Mouse (Mus musculus): Measurements from ENCODE around the gene Zfp655. TPM values are rescaled to one million over a fixed set of nuclear protein-coding genes. Genes with fewer than 3 reads are reported as not detected.

The Zfp655 gene
- polyA plus RNA-seq (2015; fragmentation: Illumina TruSeq; extraction: RNeasy Lipid Tissue Mini Kit (QIAGEN cat#74804); ENCODE audit: insufficient read depth, low replicate concordance): 43.5 TPM

DNA sequence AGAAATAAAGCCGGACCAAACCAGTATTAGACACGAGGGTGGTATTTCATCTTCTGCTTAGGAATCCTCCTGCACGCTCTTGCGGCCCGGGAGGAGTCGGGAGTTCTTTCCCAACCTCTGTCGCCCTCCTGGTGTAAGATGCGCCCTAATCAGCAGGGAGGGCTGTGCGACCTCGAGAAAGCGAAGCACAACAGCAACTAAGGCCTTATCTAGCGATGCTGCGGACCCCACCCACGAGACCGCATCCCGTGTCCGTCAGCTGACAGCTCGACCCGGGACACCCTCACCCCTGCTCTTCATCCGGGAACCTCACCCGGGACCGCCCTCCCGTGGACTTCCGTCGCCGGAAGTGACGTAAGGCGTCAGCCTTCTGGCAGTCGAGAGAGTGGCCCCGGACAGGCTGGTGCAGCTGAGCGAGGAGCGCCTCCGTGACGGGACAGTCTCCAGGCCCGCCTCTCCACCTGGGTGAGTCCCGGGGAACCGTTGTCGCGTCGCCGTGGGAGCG is at the start of gene Zfp655:
Gene Zfp655 (plus strand): TSS at position 349 of the 505 bp plus-strand sequence.

DNA sequence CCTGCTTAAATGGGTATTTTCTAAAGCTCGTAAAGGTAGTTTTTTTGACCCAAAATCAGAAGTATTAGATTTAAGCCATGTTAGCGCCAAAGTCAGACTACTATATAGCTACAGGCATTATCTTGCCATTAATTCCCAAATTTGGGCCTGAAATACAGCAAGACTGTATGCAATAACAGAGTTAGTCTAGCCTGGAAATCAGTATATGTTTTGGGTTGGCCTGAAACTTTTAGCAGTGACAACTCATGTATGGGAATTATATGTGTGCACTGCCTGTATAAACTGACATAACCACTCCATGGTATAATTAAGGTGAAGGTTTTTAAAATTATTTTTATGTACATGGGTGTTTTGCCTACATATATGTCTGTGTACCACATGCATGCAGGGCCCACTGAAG is 39.6 kb upstream of the Zfp655 start, which contains the start of gene Atp5j2:
Gene Atp5j2 (minus strand): TSS at position 101 of the 400 bp plus-strand sequence.

DNA sequence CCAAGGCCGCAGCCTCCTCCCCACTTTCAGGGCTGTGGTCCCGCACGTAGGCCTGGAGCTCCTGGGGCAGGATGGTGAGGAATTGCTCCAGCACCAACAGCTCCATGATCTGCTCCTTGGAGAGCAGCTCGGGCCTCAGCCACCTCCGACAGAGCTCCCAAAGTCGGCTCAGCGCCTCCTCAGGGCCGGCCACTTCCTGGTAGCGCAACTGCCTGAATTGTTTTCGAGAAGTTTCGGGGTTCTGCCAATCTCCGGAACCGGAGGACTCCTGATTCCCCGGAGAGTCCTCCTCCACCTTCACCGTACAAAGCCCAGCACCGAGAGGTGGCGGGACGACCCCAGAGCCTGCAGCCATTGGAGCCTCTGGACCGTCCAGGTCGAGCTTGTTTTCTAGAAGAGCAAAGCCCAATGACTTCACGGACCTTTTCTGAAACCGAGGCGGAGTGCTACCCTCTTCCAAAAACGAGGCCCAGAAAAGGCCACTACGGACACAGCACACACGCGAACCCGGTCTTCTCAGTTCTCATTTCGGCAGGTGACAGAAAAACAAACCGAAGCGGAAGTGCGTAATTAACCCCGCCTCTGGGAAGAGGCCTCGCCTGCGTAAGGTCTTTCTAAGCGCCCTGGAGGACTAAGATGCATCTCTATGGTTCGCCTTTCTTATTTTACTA is 30.1 kb upstream of the Zfp655 start, which contains the start of gene Zkscan14:
Gene Zkscan14 (minus strand): TSS at position 548 of the 671 bp plus-strand sequence.

DNA sequence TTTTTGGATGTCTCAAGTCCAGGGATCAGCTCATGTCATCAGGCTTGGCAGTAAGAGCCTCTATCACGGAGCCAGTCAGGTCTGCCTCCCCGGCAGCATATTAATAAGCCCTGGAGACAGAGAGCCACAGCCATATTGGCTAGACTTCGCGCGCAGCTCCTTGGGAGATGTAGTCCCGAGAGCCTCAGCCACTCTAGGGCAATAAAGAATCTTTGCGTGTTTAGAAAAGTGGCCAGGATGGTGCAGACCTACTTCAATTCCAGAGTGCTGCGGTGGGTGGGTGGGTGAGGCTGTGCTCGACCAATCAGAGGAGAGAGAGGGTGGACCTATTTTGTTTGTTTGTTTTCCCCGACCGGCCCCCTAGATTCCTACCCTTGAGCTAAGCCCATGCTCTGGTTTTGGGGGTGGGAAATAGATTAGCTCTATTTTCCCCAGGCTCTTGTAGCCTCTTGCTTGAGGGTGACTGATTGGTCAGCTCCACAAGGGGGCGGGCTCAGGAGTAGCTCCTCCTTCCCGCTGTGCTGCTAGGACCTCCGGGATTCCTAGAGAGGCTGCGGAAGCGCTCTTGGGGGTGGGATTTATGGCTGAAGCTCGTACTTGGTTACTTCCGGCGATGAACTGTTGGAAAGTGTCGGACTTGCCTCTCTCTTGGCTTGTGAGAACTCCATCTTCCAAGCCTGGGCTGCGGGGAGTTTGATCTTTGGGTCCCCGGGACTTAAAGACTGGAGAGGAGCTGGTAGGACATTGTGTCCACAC is 27.4 kb upstream of the Zfp655 start, which contains the start of gene Zkscan5:
Gene Zkscan5 (plus strand): TSS at position 627 of the 756 bp plus-strand sequence.

DNA sequence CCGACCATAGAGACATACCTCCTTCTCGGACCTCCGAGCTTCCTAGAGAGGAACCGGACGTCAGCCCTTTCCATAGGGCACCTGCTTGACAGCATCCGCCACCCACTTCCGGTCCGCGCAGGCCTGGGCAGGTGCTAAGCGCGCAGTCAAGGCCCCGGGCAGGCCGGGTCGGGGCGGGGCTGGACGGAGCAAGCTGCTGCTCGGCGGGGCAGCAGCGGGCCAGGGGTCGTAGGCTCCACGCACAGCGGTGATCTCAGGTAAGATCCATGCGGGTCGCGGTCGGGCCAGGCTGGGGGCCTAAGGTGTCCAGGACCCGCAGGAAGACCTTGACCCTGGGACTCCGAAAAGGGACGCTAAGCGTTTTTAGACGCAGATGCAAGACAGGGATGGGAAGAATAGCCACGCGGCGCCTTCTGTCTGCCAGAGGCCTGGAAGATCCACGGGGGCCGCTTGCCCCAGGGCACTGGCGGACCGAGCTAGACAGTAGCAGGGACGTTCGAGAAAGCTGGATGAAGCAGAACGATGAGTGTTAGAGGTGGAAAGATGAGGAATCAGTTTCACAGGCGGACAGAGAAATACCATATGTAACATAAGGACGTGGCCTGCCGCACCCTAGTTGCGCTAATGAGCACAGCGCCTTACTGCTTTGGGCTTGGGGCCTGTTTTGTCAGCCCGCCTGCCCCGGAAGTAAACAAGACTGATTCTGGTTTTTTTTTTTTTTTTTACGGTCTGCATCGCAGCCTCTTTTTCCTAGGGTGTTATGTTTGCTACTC is 49.0 kb downstream of the Zfp655 start, which contains the start of gene Zscan25:
Gene Zscan25 (plus strand): TSS at position 130 of the 773 bp plus-strand sequence.

Other genes with a start within 250 kb of the Zfp655 start
- not detected for gene Gm4871, start 199.0 kb upstream of the Zfp655 start, polyA plus RNA-seq (2015; fragmentation: Illumina TruSeq; extraction: RNeasy Lipid Tissue Mini Kit (QIAGEN cat#74804); ENCODE audit: insufficient read depth, low replicate concordance)
- not detected for gene 1700018F24Rik, start 188.7 kb upstream of the Zfp655 start, polyA plus RNA-seq (2015; fragmentation: Illumina TruSeq; extraction: RNeasy Lipid Tissue Mini Kit (QIAGEN cat#74804); ENCODE audit: insufficient read depth, low replicate concordance)
- gene Arpc1a, start 147.9 kb upstream of the Zfp655 start, polyA plus RNA-seq (2015; fragmentation: Illumina TruSeq; extraction: RNeasy Lipid Tissue Mini Kit (QIAGEN cat#74804); ENCODE audit: insufficient read depth, low replicate concordance): 62.9 TPM
- not detected for gene Kpna7, start 147.7 kb upstream of the Zfp655 start, polyA plus RNA-seq (2015; fragmentation: Illumina TruSeq; extraction: RNeasy Lipid Tissue Mini Kit (QIAGEN cat#74804); ENCODE audit: insufficient read depth, low replicate concordance)
- 163 TPM for gene Arpc1b, start 117.5 kb upstream of the Zfp655 start, polyA plus RNA-seq (2015; fragmentation: Illumina TruSeq; extraction: RNeasy Lipid Tissue Mini Kit (QIAGEN cat#74804); ENCODE audit: insufficient read depth, low replicate concordance)
- 85.8 TPM for gene Pdap1, start 91.5 kb upstream of the Zfp655 start, polyA plus RNA-seq (2015; fragmentation: Illumina TruSeq; extraction: RNeasy Lipid Tissue Mini Kit (QIAGEN cat#74804); ENCODE audit: insufficient read depth, low replicate concordance)
- 163 TPM for gene Bud31, start 91.4 kb upstream of the Zfp655 start, polyA plus RNA-seq (2015; fragmentation: Illumina TruSeq; extraction: RNeasy Lipid Tissue Mini Kit (QIAGEN cat#74804); ENCODE audit: insufficient read depth, low replicate concordance)
- gene Ptcd1, start 64.6 kb upstream of the Zfp655 start, polyA plus RNA-seq (2015; fragmentation: Illumina TruSeq; extraction: RNeasy Lipid Tissue Mini Kit (QIAGEN cat#74804); ENCODE audit: insufficient read depth, low replicate concordance): 7.1 TPM
- gene Cpsf4, start 64.5 kb upstream of the Zfp655 start, polyA plus RNA-seq (2015; fragmentation: Illumina TruSeq; extraction: RNeasy Lipid Tissue Mini Kit (QIAGEN cat#74804); ENCODE audit: insufficient read depth, low replicate concordance): 25.1 TPM
- 143 TPM for gene Atp5j2, start 39.7 kb upstream of the Zfp655 start, polyA plus RNA-seq (2015; fragmentation: Illumina TruSeq; extraction: RNeasy Lipid Tissue Mini Kit (QIAGEN cat#74804); ENCODE audit: insufficient read depth, low replicate concordance)
- gene Zkscan14, start 29.8 kb upstream of the Zfp655 start, polyA plus RNA-seq (2015; fragmentation: Illumina TruSeq; extraction: RNeasy Lipid Tissue Mini Kit (QIAGEN cat#74804); ENCODE audit: insufficient read depth, low replicate concordance): 12.6 TPM
- 5.8 TPM for gene Zkscan5, start 27.2 kb upstream of the Zfp655 start, polyA plus RNA-seq (2015; fragmentation: Illumina TruSeq; extraction: RNeasy Lipid Tissue Mini Kit (QIAGEN cat#74804); ENCODE audit: insufficient read depth, low replicate concordance)
- gene Zscan25, start 48.8 kb downstream of the Zfp655 start, polyA plus RNA-seq (2015; fragmentation: Illumina TruSeq; extraction: RNeasy Lipid Tissue Mini Kit (QIAGEN cat#74804); ENCODE audit: insufficient read depth, low replicate concordance): 4.8 TPM
- not detected for gene Cyp3a57, start 113.6 kb downstream of the Zfp655 start, polyA plus RNA-seq (2015; fragmentation: Illumina TruSeq; extraction: RNeasy Lipid Tissue Mini Kit (QIAGEN cat#74804); ENCODE audit: insufficient read depth, low replicate concordance)
- not detected for gene Cyp3a16, start 238.0 kb downstream of the Zfp655 start, polyA plus RNA-seq (2015; fragmentation: Illumina TruSeq; extraction: RNeasy Lipid Tissue Mini Kit (QIAGEN cat#74804); ENCODE audit: insufficient read depth, low replicate concordance)